Mouse (Mus musculus): Measurements from ENCODE around the gene A730061H03Rik.

DNA sequence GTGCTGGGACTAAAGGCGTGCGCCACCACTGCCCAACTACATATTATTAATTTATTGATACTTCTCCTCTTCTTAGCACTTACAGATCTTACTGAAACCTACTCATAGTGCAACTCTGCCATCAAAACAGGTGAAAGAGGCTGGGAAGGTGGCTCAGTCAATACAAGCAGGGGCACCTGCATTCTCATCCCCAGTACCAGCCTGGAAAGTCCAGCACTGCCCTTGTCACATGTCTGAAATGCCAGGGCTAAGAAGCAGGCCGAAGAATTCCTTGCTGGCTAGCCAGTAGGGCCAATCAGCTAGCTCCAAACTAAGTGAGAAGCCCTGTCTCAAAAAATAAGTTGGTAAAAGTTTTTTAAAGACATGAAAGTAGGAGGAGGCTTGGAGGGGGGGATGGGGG, 2.6 kb downstream of the A730061H03Rik start:
- TF ChIP-seq CTCF (IDR thresholded peaks at IDR 0.05; ENCODE audit: control insufficient read depth, insufficient read depth, low read length) = no peak
- TF ChIP-seq POLR2A (IDR thresholded peaks at IDR 0.05; ENCODE audit: borderline replicate concordance, control insufficient read depth, low read depth, low read length) = no peak
